Mouse (Mus musculus): ENCODE data around the gene Cops9.

GRCm38 (mm10) chr1:92617488-92617887 lies 24.3 kb downstream of the Cops9 start, which contains the start of gene Olfr12:
- TF ChIP-seq CTCF (conservative IDR thresholded peaks at IDR 0.05; ENCODE audit: insufficient read depth, insufficient read length, low read depth, low read length) = no peak
- TF ChIP-seq POLR2A (IDR thresholded peaks at IDR 0.05; ENCODE audit: low read depth, low read length) = no peak

Data from kidney, adult 2 months (tissue).